Mouse (Mus musculus) thymus, postnatal 10 days (tissue): ENCODE results near the gene Pla2g1b.
A peak's percentile ranks its signal among the peaks of the same experiment; 100 is the strongest.
"Not testable (repeated sequence)": the region's sequence is repeated elsewhere in the genome, so short reads cannot be mapped to it uniquely, and the experiment has no call there.

Experiments used
- DNase-seq, 2 experiments: peaks; one replicate each; pipeline ENCODE4 v3.0.0; 2021; ENCODE audit warnings: low spot score in 2 of 2

Gene Pla2g1b

GRCm38 (mm10) chr5:115505617-115506016 lies 39.6 kb downstream of the Pla2g1b start:
- not testable (repeated sequence) for DNase-seq

- peak; percentile 91 to 99 for DNase-seq
These were observed 40.6 kb downstream of the Pla2g1b start, which contains the start of gene Pxn for GRCm38 (mm10) chr5:115506454-115507201. Gene Pxn, plus strand, starts transcription at chr5:115506676.

GRCm38 (mm10) chr5:115507267-115507980 lies 41.4 kb downstream of the Pla2g1b start:
- peak in 1 of 2 experiments; percentile 17 for DNase-seq

GRCm38 (mm10) chr5:115507981-115508858 lies 42.2 kb downstream of the Pla2g1b start:
- peak in 1 of 2 experiments; percentile 50 for DNase-seq

GRCm38 (mm10) chr5:115508859-115509147 lies 42.7 kb downstream of the Pla2g1b start:
- DNase-seq, result no peak

GRCm38 (mm10) chr5:115509321-115509761 lies 43.3 kb downstream of the Pla2g1b start:
- DNase-seq, result peak in 1 of 2 experiments; percentile 3

- DNase-seq, result peak in 1 of 2 experiments; percentile 5
These were observed 44.0 kb downstream of the Pla2g1b start for GRCm38 (mm10) chr5:115509790-115510689.

GRCm38 (mm10) chr5:115512375-115512774 lies 46.3 kb downstream of the Pla2g1b start:
- no peak for DNase-seq

GRCm38 (mm10) chr5:115513246-115513645 lies 47.2 kb downstream of the Pla2g1b start:
- no peak for DNase-seq

- DNase-seq, result no peak
These were observed 47.7 kb downstream of the Pla2g1b start for GRCm38 (mm10) chr5:115513721-115514120.

- DNase-seq, result no peak
These were observed 48.3 kb downstream of the Pla2g1b start for GRCm38 (mm10) chr5:115514346-115514745.

- DNase-seq, result peak in 1 of 2 experiments; percentile 9
These were observed 49.0 kb downstream of the Pla2g1b start for GRCm38 (mm10) chr5:115514896-115515587.

- peak; percentile 29 to 34 for DNase-seq
These were observed 50.2 kb downstream of the Pla2g1b start for GRCm38 (mm10) chr5:115516081-115516907.

- peak in 1 of 2 experiments; percentile 6 for DNase-seq
These were observed 50.8 kb downstream of the Pla2g1b start for GRCm38 (mm10) chr5:115516908-115517307.

GRCm38 (mm10) chr5:115517501-115517900 lies 51.4 kb downstream of the Pla2g1b start:
- DNase-seq, result peak in 1 of 2 experiments; percentile 5

GRCm38 (mm10) chr5:115518214-115518613 lies 52.2 kb downstream of the Pla2g1b start:
- not testable (repeated sequence) for DNase-seq

- peak in 1 of 2 experiments; percentile 4 for DNase-seq
These were observed 54.3 kb downstream of the Pla2g1b start for GRCm38 (mm10) chr5:115520325-115520869.

GRCm38 (mm10) chr5:115521553-115522461 lies 55.7 kb downstream of the Pla2g1b start:
- peak in 1 of 2 experiments; percentile 51 for DNase-seq
